Mouse (Mus musculus) cerebellum, adult 11-12 months (tissue): ENCODE measurements at regions not wholly inside any gene's neighbourhood (a gene's known extent, or its start where the extent isn't known, plus 50 kb on each side); places are given as distances from the start of the nearest gene placed in this dataset.

Source experiments
- DNase-seq: peaks from one replicate; pipeline ENCODE4 v3.0.0; 2022

DNA sequence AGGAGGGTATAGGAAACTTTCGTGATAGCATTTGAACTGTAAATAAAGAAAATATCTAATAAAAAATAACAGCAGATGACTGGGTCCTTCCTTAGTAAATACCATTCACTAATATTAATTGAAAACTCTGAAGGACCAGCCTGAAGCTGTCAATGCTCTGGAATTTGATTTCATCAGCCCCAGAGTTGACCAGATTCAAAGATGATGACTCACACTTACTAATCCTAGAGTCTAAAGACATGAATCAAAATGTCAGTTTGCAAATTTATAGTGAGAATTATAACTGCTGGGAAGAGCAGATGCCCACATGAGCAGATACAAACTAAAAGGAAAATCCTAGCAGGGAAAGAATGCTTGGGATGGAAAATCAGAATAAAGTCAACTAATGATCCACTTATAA is 77.8 kb upstream of the Tac1 start:
- no peak for DNase-seq

DNA sequence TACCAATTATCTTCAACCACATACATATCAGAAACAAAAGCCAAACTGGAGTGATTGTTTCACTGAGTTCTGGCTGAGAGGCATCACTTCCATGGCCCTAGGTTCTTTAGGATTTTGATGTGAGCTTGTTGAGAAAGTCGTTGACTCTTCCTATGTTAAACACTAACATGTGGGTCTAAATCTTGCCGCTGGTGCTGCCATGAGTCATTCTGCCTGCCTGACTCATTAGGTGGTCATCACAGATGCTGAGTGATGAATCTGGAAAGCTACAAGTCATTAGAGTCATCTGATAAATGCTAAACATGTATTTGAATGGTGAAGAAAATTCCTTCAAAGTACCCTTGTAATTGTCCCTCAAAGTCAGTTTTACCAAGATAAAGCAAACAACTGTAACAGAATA is 60.4 kb upstream of the Tac1 start:
- DNase-seq, result no peak

DNA sequence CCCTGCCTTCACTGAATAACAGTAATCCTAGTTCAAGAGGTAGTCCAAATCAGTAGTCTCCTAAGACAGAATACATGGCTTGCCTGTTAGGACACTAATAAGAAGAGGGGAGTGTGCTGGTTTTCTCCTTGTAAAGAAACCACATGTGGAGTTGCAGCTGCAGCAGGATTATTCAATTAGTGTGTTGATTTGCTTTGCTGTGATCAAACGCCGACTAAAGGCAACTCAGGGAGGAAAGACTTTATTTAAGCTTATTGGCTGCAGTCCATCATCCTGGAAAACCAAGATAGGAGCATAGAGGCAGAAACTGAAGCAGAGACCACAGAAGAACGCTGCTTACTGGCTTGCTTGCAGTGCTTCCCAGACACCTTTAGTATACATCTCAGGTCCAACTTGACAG is 57.9 kb upstream of the Tac1 start:
- no peak for DNase-seq
